Mouse (Mus musculus): ENCODE results near the gene Gm20388. TPM values are rescaled to one million over a fixed set of nuclear protein-coding genes. Genes with fewer than 3 reads are reported as not detected.

Gene Gm20388
- polyA plus RNA-seq, 1 experiment from 2014 or later, result not detected

GRCm38 (mm10) chr8:120755306-120756297 lies 845.0 kb downstream of the Gm20388 start:
- Histone ChIP-seq H3K4me1 (replicated peaks; ENCODE audit: control insufficient read depth, insufficient read depth, low read length) (peaks cover 8% of the 10 kb centered on the region), H3K9ac (ENCODE audit: low read depth, low read length) (no peak overlapping the region), H3K4me3 (ENCODE audit: low read depth, low read length) (no peak overlapping the region), H3K4me2 (replicated peaks; ENCODE audit: low read depth) (no peak overlapping the region), H3K27ac (ENCODE audit: low read depth, low read length) (no peak overlapping the region), H3K9me3 (ENCODE audit: control insufficient read depth) (no peaks in the 10 kb centered on the region), H3K27me3 (replicated peaks; ENCODE audit: control insufficient read depth, insufficient read depth, low read length) (no peaks in the 10 kb centered on the region), H3K36me3 (ENCODE audit: control insufficient read depth, insufficient read depth) (peaks cover 38% of the 10 kb centered on the region; the same call in 1 of the 2 replicates)
- no peak for ATAC-seq
- WGBS, result 55% methylated on average over 19 of the region's 19 CpGs
- TF ChIP-seq CTCF (IDR thresholded peaks at IDR 0.05; ENCODE audit: low read depth), result no peak

- H3K27ac ChIP-seq (ENCODE audit: low read depth, low read length), result no peak overlapping the region
- no peaks in the 10 kb centered on the region; the same call in 1 of the 2 replicates for H3K4me1 ChIP-seq (replicated peaks; ENCODE audit: control insufficient read depth, insufficient read depth, low read length)
- H3K9ac ChIP-seq (ENCODE audit: low read depth, low read length), result no peak overlapping the region
- H3K9me3 ChIP-seq (ENCODE audit: control insufficient read depth), result no peaks in the 10 kb centered on the region
- peaks cover 32% of the 10 kb centered on the region; the same call in 1 of the 2 replicates for H3K36me3 ChIP-seq (ENCODE audit: control insufficient read depth, insufficient read depth)
- 61% methylated on average over 4 of the region's 4 CpGs for WGBS
- ATAC-seq, result no peak
- no peaks in the 10 kb centered on the region for H3K27me3 ChIP-seq (replicated peaks; ENCODE audit: control insufficient read depth, insufficient read depth, low read length)
- H3K4me3 ChIP-seq (ENCODE audit: low read depth, low read length), result no peak overlapping the region
- no peak overlapping the region for H3K4me2 ChIP-seq (replicated peaks; ENCODE audit: low read depth)
- TF ChIP-seq CTCF (IDR thresholded peaks at IDR 0.05; ENCODE audit: low read depth), result no peak
Measured at GRCm38 (mm10) chr8:120758005-120758404, 847.4 kb downstream of the Gm20388 start.

GRCm38 (mm10) chr8:120759847-120760246 lies 849.2 kb downstream of the Gm20388 start:
- no peak for ATAC-seq
- no peak for TF ChIP-seq CTCF (IDR thresholded peaks at IDR 0.05; ENCODE audit: low read depth)
- Histone ChIP-seq H3K4me2 (replicated peaks; ENCODE audit: low read depth) (no peak overlapping the region), H3K27ac (ENCODE audit: low read depth, low read length) (no peak overlapping the region), H3K9me3 (ENCODE audit: control insufficient read depth) (no peaks in the 10 kb centered on the region), H3K27me3 (replicated peaks; ENCODE audit: control insufficient read depth, insufficient read depth, low read length) (no peaks in the 10 kb centered on the region), H3K4me3 (ENCODE audit: low read depth, low read length) (no peak overlapping the region), H3K4me1 (replicated peaks; ENCODE audit: control insufficient read depth, insufficient read depth, low read length) (no peaks in the 10 kb centered on the region; the same call in 1 of the 2 replicates), H3K9ac (ENCODE audit: low read depth, low read length) (no peak overlapping the region), H3K36me3 (ENCODE audit: control insufficient read depth, insufficient read depth) (peaks cover 15% of the 10 kb centered on the region; the same call in 1 of the 2 replicates)
- 83% methylated on average over 6 of the region's 6 CpGs for WGBS

- no peak overlapping the region for H3K27ac ChIP-seq (ENCODE audit: low read depth, low read length)
- H3K4me2 ChIP-seq (replicated peaks; ENCODE audit: low read depth), result no peak overlapping the region
- no peak overlapping the region for H3K9ac ChIP-seq (ENCODE audit: low read depth, low read length)
- H3K9me3 ChIP-seq (ENCODE audit: control insufficient read depth), result no peaks in the 10 kb centered on the region
- H3K4me3 ChIP-seq (ENCODE audit: low read depth, low read length), result no peak overlapping the region
- no peaks in the 10 kb centered on the region; the same call in 1 of the 2 replicates for H3K4me1 ChIP-seq (replicated peaks; ENCODE audit: control insufficient read depth, insufficient read depth, low read length)
- WGBS, result 84% methylated on average over 19 of the region's 19 CpGs
- ATAC-seq, result no peak
- TF ChIP-seq CTCF (IDR thresholded peaks at IDR 0.05; ENCODE audit: low read depth), result no peak
- H3K27me3 ChIP-seq (replicated peaks; ENCODE audit: control insufficient read depth, insufficient read depth, low read length), result no peaks in the 10 kb centered on the region
- H3K36me3 ChIP-seq (ENCODE audit: control insufficient read depth, insufficient read depth), result peaks cover 8% of the 10 kb centered on the region; the same call in 1 of the 2 replicates
Measured at GRCm38 (mm10) chr8:120760341-120761215, 849.9 kb downstream of the Gm20388 start.

GRCm38 (mm10) chr8:120763267-120763666 lies 852.6 kb downstream of the Gm20388 start:
- Histone ChIP-seq H3K9me3 (ENCODE audit: control insufficient read depth) (no peaks in the 10 kb centered on the region), H3K4me3 (ENCODE audit: low read depth, low read length) (no peak overlapping the region)

GRCm38 (mm10) chr8:120764638-120765037 lies 854.0 kb downstream of the Gm20388 start:
- no peak overlapping the region for H3K27ac ChIP-seq (ENCODE audit: low read depth, low read length)
- TF ChIP-seq CTCF (IDR thresholded peaks at IDR 0.05; ENCODE audit: low read depth), result no peak
- H3K9ac ChIP-seq (ENCODE audit: low read depth, low read length), result no peak overlapping the region
- no peaks in the 10 kb centered on the region for H3K4me1 ChIP-seq (replicated peaks; ENCODE audit: control insufficient read depth, insufficient read depth, low read length)
- no peaks in the 10 kb centered on the region for H3K36me3 ChIP-seq (ENCODE audit: control insufficient read depth, insufficient read depth)
- no peak overlapping the region for H3K4me3 ChIP-seq (ENCODE audit: low read depth, low read length)
- no peaks in the 10 kb centered on the region for H3K9me3 ChIP-seq (ENCODE audit: control insufficient read depth)
- no peak overlapping the region for H3K4me2 ChIP-seq (replicated peaks; ENCODE audit: low read depth)
- ATAC-seq, result no peak
- H3K27me3 ChIP-seq (replicated peaks; ENCODE audit: control insufficient read depth, insufficient read depth, low read length), result no peaks in the 10 kb centered on the region

More at GRCm38 (mm10) chr8:120763267-120763666, 852.6 kb downstream of the Gm20388 start:
- no peak for TF ChIP-seq CTCF (IDR thresholded peaks at IDR 0.05; ENCODE audit: low read depth)
- Histone ChIP-seq H3K4me2 (replicated peaks; ENCODE audit: low read depth) (no peak overlapping the region), H3K27ac (ENCODE audit: low read depth, low read length) (no peak overlapping the region), H3K4me1 (replicated peaks; ENCODE audit: control insufficient read depth, insufficient read depth, low read length) (no peaks in the 10 kb centered on the region), H3K27me3 (replicated peaks; ENCODE audit: control insufficient read depth, insufficient read depth, low read length) (no peaks in the 10 kb centered on the region), H3K9ac (ENCODE audit: low read depth, low read length) (no peak overlapping the region), H3K36me3 (ENCODE audit: control insufficient read depth, insufficient read depth) (no peaks in the 10 kb centered on the region)
- WGBS, result 50% methylated on average over 5 of the region's 5 CpGs
- ATAC-seq, result no peak; the same call in 1 of the 2 replicates
